Mouse (Mus musculus): ENCODE results near the gene Mapkapk2.
"Not testable (repeated sequence)": the region's sequence is repeated elsewhere in the genome, so short reads cannot be mapped to it uniquely, and the experiment has no call there.

The Mapkapk2 gene

GRCm38 (mm10) chr1:131097700-131098094 lies at the start of gene Mapkapk2:
Gene Mapkapk2, minus strand, starts transcription at chr1:131097826.
- in situ Hi-C loops (cut with MboI, MseI): no loop called here

GRCm38 (mm10) chr1:131146181-131146614 lies 48.6 kb upstream of the Mapkapk2 start:
- in situ Hi-C loops (cut with MboI, MseI): no loop called here

- in situ Hi-C loops (cut with MboI, MseI): not testable (repeated sequence)
Measured at GRCm38 (mm10) chr1:131145222-131145621, 47.6 kb upstream of the Mapkapk2 start.

- in situ Hi-C loops (cut with MboI, MseI): no loop called here
Measured at GRCm38 (mm10) chr1:131142472-131142871, 44.8 kb upstream of the Mapkapk2 start.

GRCm38 (mm10) chr1:131141449-131141848 lies 43.8 kb upstream of the Mapkapk2 start:
- in situ Hi-C loops (cut with MboI, MseI): no loop called here

GRCm38 (mm10) chr1:131139102-131140095 lies 41.8 kb upstream of the Mapkapk2 start:
- in situ Hi-C loops (cut with MboI, MseI): no loop called here

GRCm38 (mm10) chr1:131138191-131139016 lies 40.8 kb upstream of the Mapkapk2 start, which contains the start of gene Dyrk3:
Gene Dyrk3, minus strand, starts transcription at chr1:131138340.
- in situ Hi-C loops (cut with MboI, MseI): no loop called here

GRCm38 (mm10) chr1:131137717-131138118 lies 40.1 kb upstream of the Mapkapk2 start:
- in situ Hi-C loops (cut with MboI, MseI): no loop called here

GRCm38 (mm10) chr1:131137111-131137510 lies 39.5 kb upstream of the Mapkapk2 start:
- in situ Hi-C loops (cut with MboI, MseI): no loop called here

- in situ Hi-C loops (cut with MboI, MseI): no loop called here
Measured at GRCm38 (mm10) chr1:131135960-131136629, 38.5 kb upstream of the Mapkapk2 start.

- in situ Hi-C loops (cut with MboI, MseI): no loop called here
Measured at GRCm38 (mm10) chr1:131134942-131135522, 37.4 kb upstream of the Mapkapk2 start.

GRCm38 (mm10) chr1:131134231-131134630 lies 36.6 kb upstream of the Mapkapk2 start:
- in situ Hi-C loops (cut with MboI, MseI): no loop called here

GRCm38 (mm10) chr1:131125987-131126744 lies 28.5 kb upstream of the Mapkapk2 start:
- in situ Hi-C loops (cut with MboI, MseI): no loop called here

- in situ Hi-C loops (cut with MboI, MseI): no loop called here
Measured at GRCm38 (mm10) chr1:131123522-131124265, 26.1 kb upstream of the Mapkapk2 start.

- in situ Hi-C loops (cut with MboI, MseI): no loop called here
Measured at GRCm38 (mm10) chr1:131121987-131122386, 24.4 kb upstream of the Mapkapk2 start.

- in situ Hi-C loops (cut with MboI, MseI): loop anchor here (5.0 kb wide), 2 partner anchors 33 to 83 kb away; partner anchors contain the start of gene Eif2d
Measured at GRCm38 (mm10) chr1:131119026-131119425, 21.4 kb upstream of the Mapkapk2 start.

- in situ Hi-C loops (cut with MboI, MseI): loop anchor here (5.0 kb wide), 2 partner anchors 34 to 84 kb away; partner anchors contain the start of gene Eif2d
Measured at GRCm38 (mm10) chr1:131118530-131118929, 20.9 kb upstream of the Mapkapk2 start.

GRCm38 (mm10) chr1:131116430-131117011 lies 18.9 kb upstream of the Mapkapk2 start:
- in situ Hi-C loops (cut with MboI, MseI): loop anchor here (5.0 kb wide), 2 partner anchors 36 to 86 kb away; partner anchors contain the start of gene Eif2d

GRCm38 (mm10) chr1:131115932-131116331 lies 18.3 kb upstream of the Mapkapk2 start:
- in situ Hi-C loops (cut with MboI, MseI): loop anchor here (5.0 kb wide), 2 partner anchors 36 to 86 kb away; partner anchors contain the start of gene Eif2d
